Mouse (Mus musculus) CD8-positive naive resting alpha-beta T cell, adult 2 months (primary cell): Measurements from ENCODE around the gene Azin2.

Experiments used
- DNase-seq, 2 experiments: peaks; one replicate each; pipeline ENCODE4 v3.0.0; 2022; ENCODE audit warnings: low read depth in 2 of 2, low spot score in 2 of 2

The Azin2 gene

GRCm38 (mm10) chr4:128978634-128979033 is 16.4 kb upstream of the Azin2 start:
- DNase-seq, result no peak

GRCm38 (mm10) chr4:128977217-128977616 is 15.0 kb upstream of the Azin2 start:
- DNase-seq, result no peak

- DNase-seq, result no peak
Measured at GRCm38 (mm10) chr4:128976577-128976976, 14.3 kb upstream of the Azin2 start.

- no peak for DNase-seq
Measured at GRCm38 (mm10) chr4:128974677-128975076, 12.4 kb upstream of the Azin2 start.

- DNase-seq, result peak; percentile 69 to 75
Measured at GRCm38 (mm10) chr4:128971065-128971694, 8.9 kb upstream of the Azin2 start.

- no peak for DNase-seq
Measured at GRCm38 (mm10) chr4:128970417-128970807, 8.2 kb upstream of the Azin2 start.

GRCm38 (mm10) chr4:128969607-128970416 is 7.6 kb upstream of the Azin2 start:
- no peak for DNase-seq

GRCm38 (mm10) chr4:128969081-128969480 is 6.8 kb upstream of the Azin2 start:
- no peak for DNase-seq

GRCm38 (mm10) chr4:128966751-128967150 is 4.5 kb upstream of the Azin2 start:
- no peak for DNase-seq

GRCm38 (mm10) chr4:128962926-128963290 is 666 bp upstream of the Azin2 start:
- no peak for DNase-seq

- DNase-seq, result no peak
Measured at GRCm38 (mm10) chr4:128961301-128962028, 777 bp downstream of the Azin2 start.

- DNase-seq, result no peak
Measured at GRCm38 (mm10) chr4:128959676-128960075, 2.6 kb downstream of the Azin2 start.

GRCm38 (mm10) chr4:128958849-128959248 is 3.4 kb downstream of the Azin2 start:
- no peak for DNase-seq

- no peak for DNase-seq
Measured at GRCm38 (mm10) chr4:128958156-128958555, 4.1 kb downstream of the Azin2 start.

- DNase-seq, result no peak
Measured at GRCm38 (mm10) chr4:128957155-128957911, 4.9 kb downstream of the Azin2 start.

- DNase-seq, result no peak
Measured at GRCm38 (mm10) chr4:128953851-128954250, 8.4 kb downstream of the Azin2 start.

GRCm38 (mm10) chr4:128950461-128950860 is 11.8 kb downstream of the Azin2 start:
- DNase-seq, result no peak

GRCm38 (mm10) chr4:128949470-128950005 is 12.7 kb downstream of the Azin2 start:
- no peak for DNase-seq

- DNase-seq, result peak; percentile 46
Measured at GRCm38 (mm10) chr4:128948137-128948674, 14.0 kb downstream of the Azin2 start.

- DNase-seq, result no peak
Measured at GRCm38 (mm10) chr4:128947326-128947933, 14.8 kb downstream of the Azin2 start.
